ENCODE assay signal across 24 mouse cellular contexts in genomic region chr10:84312656-84313055, GRCm38 (mm10).
DNase-seq lines count a peak whose midpoint lies in the region; ATAC-seq and TF ChIP-seq lines count a peak whose summit lies in the region.
"Had no signal": no experiment of that assay in that cellular context is flagged by ENCODE, and none has a peak within 500 bp of the region (broad histone marks: within the 10 kb centered on the region; RNA-seq: fewer than 3 reads in every experiment).

No protein-coding gene starts in this region.

- in situ Hi-C loops in CH12.LX (cut with MboI; ENCODE audit: low pct_ligation_motif_present, low pct_unique_long_range_greater_than_20kb, low sequenced_read_pairs): no loop called here

- no peaks in the 10 kb centered on the region for H3K9me3 ChIP-seq in CH12.LX (replicated peaks; ENCODE audit: low read length)
- H3K9me3 ChIP-seq in forebrain, embryonic 16.5 days (ENCODE audit: control insufficient read depth, low read length): no peaks in the 10 kb centered on the region
- H3K9me3 ChIP-seq: embryonic facial prominence, embryonic 10.5 days; embryonic facial prominence, embryonic 12.5 days; forebrain, embryonic 13.5 days; forebrain, embryonic 15.5 days had no signal

- H3K4me2 ChIP-seq in CH12.LX (ENCODE audit: insufficient read depth, low read depth, poor library complexity, severe bottlenecking): no peak overlapping the region
- no peak overlapping the region for H3K4me2 ChIP-seq in forebrain, embryonic 16.5 days (ENCODE audit: low read length)
- H3K4me2 ChIP-seq: embryonic facial prominence, embryonic 12.5 days; forebrain, embryonic 13.5 days; forebrain, embryonic 15.5 days had no signal

- no peak overlapping the region for H3K9ac ChIP-seq in CH12.LX (ENCODE audit: insufficient read depth, low read depth)
- no peak overlapping the region for H3K9ac ChIP-seq in forebrain, embryonic 16.5 days (replicated peaks; ENCODE audit: low read depth, low read length)
- H3K9ac ChIP-seq: embryonic facial prominence, embryonic 12.5 days; forebrain, embryonic 13.5 days; forebrain, embryonic 15.5 days had no signal

- no peaks in the 10 kb centered on the region for H3K79me2 ChIP-seq in CH12.LX (replicated peaks; ENCODE audit: control insufficient read depth, extremely low read depth, insufficient read depth, poor library complexity, severe bottlenecking)

- H3K36me3 ChIP-seq in CH12.LX (replicated peaks in 1 of 2; ENCODE audit: control insufficient read depth in 1 of 2, insufficient read depth in 1 of 2, low read length in 1 of 2): no peaks in the 10 kb centered on the region
- H3K36me3 ChIP-seq in forebrain, embryonic 16.5 days (ENCODE audit: control insufficient read depth, insufficient read depth): no peaks in the 10 kb centered on the region
- H3K36me3 ChIP-seq: embryonic facial prominence, embryonic 10.5 days; embryonic facial prominence, embryonic 12.5 days; forebrain, embryonic 15.5 days; G1E had no signal

- TF ChIP-seq EP300 in CH12.LX (IDR thresholded peaks at IDR 0.05; ENCODE audit: low read length): no peak

- WGBS in forebrain, embryonic 16.5 days: 47% methylated on average over 7 of the region's 7 CpGs

- TF ChIP-seq RAD21 in CH12.LX (IDR thresholded peaks at IDR 0.05; ENCODE audit: low read depth, low read length): no peak

- peak; percentile 12 for DNase-seq in CH12.LX (ENCODE audit: extremely low read depth)
- peak; percentile 82 for DNase-seq in ES-CJ7 (ENCODE audit: low read depth, low spot score)
- peak; percentile 80 for DNase-seq in R1 (ENCODE audit: low read depth, low spot score)
- DNase-seq in ZHBTc4 (ENCODE audit: low read depth, low spot score): peak; percentile 83
- no peak for DNase-seq in layer of hippocampus, adult 11-12 months (ENCODE audit: low spot score)
- DNase-seq: adrenal gland, adult 8-10 months; adrenal gland, postnatal 14 days; adrenal gland, postnatal 36 days; B cell, adult 2 months; cerebellum, adult 11 months; cerebellum, adult 18-20 months; cerebellum, adult 8-10 months; cerebellum, adult 9-11 months; cerebellum, postnatal 14 days; cerebellum, postnatal 36 days had no signal

- peaks cover 0 to 8% of the 10 kb centered on the region in 2 experiments; a peak in 1 of 4 replicates for H3K4me1 ChIP-seq in CH12.LX (ENCODE audit: control insufficient read depth in 1 of 2, insufficient read depth in 2 of 2)
- H3K4me1 ChIP-seq in forebrain, embryonic 16.5 days (replicated peaks; ENCODE audit: control insufficient read depth, insufficient read depth, low read length): no peaks in the 10 kb centered on the region
- H3K4me1 ChIP-seq: embryonic facial prominence, embryonic 12.5 days; forebrain, embryonic 13.5 days; forebrain, embryonic 15.5 days had no signal

- ATAC-seq in forebrain, embryonic 16.5 days: no peak
- no peak for ATAC-seq in activated CD4-positive, CD25-positive, alpha-beta regulatory T cell, adult 4 months
- ATAC-seq: CD4-positive, CD25-positive, alpha-beta regulatory T cell, adult 4 months; forebrain, embryonic 13.5 days; forebrain, embryonic 15.5 days; Patski had no signal

- dilution Hi-C loops in CH12.LX (cut with MboI; ENCODE audit: extremely low pct_ligation_motif_present, extremely low pct_unique_long_range_greater_than_20kb, low sequenced_read_pairs): no loop called here

- no peak for TF ChIP-seq POLR2A in CH12.LX (IDR thresholded peaks at IDR 0.05; ENCODE audit: low read depth, low read length)

- H3K27me3 ChIP-seq in CH12.LX (replicated peaks): no peaks in the 10 kb centered on the region
- H3K27me3 ChIP-seq in forebrain, embryonic 16.5 days (replicated peaks; ENCODE audit: control insufficient read depth, insufficient read depth, low read length): no peaks in the 10 kb centered on the region
- H3K27me3 ChIP-seq: embryonic facial prominence, embryonic 12.5 days; forebrain, embryonic 13.5 days; forebrain, embryonic 15.5 days; Patski had no signal

- no peak overlapping the region for H3K27ac ChIP-seq in CH12.LX (ENCODE audit: insufficient read depth, low read depth)
- H3K27ac ChIP-seq in forebrain, embryonic 16.5 days (ENCODE audit: low read length): no peak overlapping the region
- H3K27ac ChIP-seq: embryonic facial prominence, embryonic 10.5 days; embryonic facial prominence, embryonic 12.5 days; forebrain, embryonic 13.5 days; forebrain, embryonic 15.5 days had no signal

- TF ChIP-seq CTCF in CH12.LX (conservative IDR thresholded peaks at IDR 0.05 in 1 of 2, IDR thresholded peaks at IDR 0.05 in 1 of 2; ENCODE audit: low read depth in 2 of 2, low read length in 2 of 2): no peak

- no peak overlapping the region for H3K4me3 ChIP-seq in CH12.LX (replicated peaks in 1 of 3; ENCODE audit: low read depth in 2 of 3, low read length in 2 of 3, poor library complexity in 1 of 3)
- no peak overlapping the region for H3K4me3 ChIP-seq in forebrain, embryonic 16.5 days (replicated peaks; ENCODE audit: low read length)
- H3K4me3 ChIP-seq: embryonic facial prominence, embryonic 10.5 days; embryonic facial prominence, embryonic 12.5 days; forebrain, embryonic 13.5 days; forebrain, embryonic 15.5 days had no signal

TF ChIP-seq in CH12.LX, 34 proteins besides CTCF, POLR2A, EP300 and RAD21:
- TF ChIP-seq ZMIZ1 (IDR thresholded peaks at IDR 0.05; ENCODE audit: low read depth, low read length) (no peak), MXI1 (IDR thresholded peaks at IDR 0.05; ENCODE audit: low read depth, low read length) (no peak), JUN (IDR thresholded peaks at IDR 0.05; ENCODE audit: insufficient read depth, low read depth, low read length) (no peak), ETS1 (conservative IDR thresholded peaks at IDR 0.05; ENCODE audit: low read depth, low read length) (no peak), ZNF384 (IDR thresholded peaks at IDR 0.05; ENCODE audit: low read depth, low read length) (no peak), MEF2A (IDR thresholded peaks at IDR 0.05; ENCODE audit: borderline replicate concordance, low read depth, low read length) (no peak), USF1 (IDR thresholded peaks at IDR 0.05; ENCODE audit: low read depth, low read length) (no peak), USF2 (conservative IDR thresholded peaks at IDR 0.05; ENCODE audit: low read depth, low read length) (no peak), UBTF (IDR thresholded peaks at IDR 0.05; ENCODE audit: low read depth, low read length) (no peak), BHLHE40 (IDR thresholded peaks at IDR 0.05; ENCODE audit: low read depth, low read length) (no peak), TCF12 (IDR thresholded peaks at IDR 0.05; ENCODE audit: low read depth, low read length) (no peak), ZC3H11A (IDR thresholded peaks at IDR 0.05; ENCODE audit: low read depth, low read length) (no peak), POLR2AphosphoS2 (IDR thresholded peaks at IDR 0.05; ENCODE audit: low read depth, low read length) (no peak), SMC3 (IDR thresholded peaks at IDR 0.05; ENCODE audit: low read depth, low read length) (no peak), ZKSCAN1 (IDR thresholded peaks at IDR 0.05; ENCODE audit: borderline replicate concordance, low read depth, low read length) (no peak)
